Mouse (Mus musculus) megakaryocyte, embryonic 14.5 days (primary cell): ENCODE measurements around the gene Plxna2.

ENCODE experiments used
- FLI1 ChIP-seq: IDR thresholded peaks from 2 replicates; pipeline ENCODE4 v1.6.1; 2012; ENCODE audit warnings: low read length, inconsistent platforms, mixed read lengths
- GATA1 ChIP-seq: IDR thresholded peaks from 3 replicates; pipeline ENCODE4 v1.6.1; 2012; ENCODE audit warnings: mixed read lengths, low read length, inconsistent platforms, borderline replicate concordance

DNA sequence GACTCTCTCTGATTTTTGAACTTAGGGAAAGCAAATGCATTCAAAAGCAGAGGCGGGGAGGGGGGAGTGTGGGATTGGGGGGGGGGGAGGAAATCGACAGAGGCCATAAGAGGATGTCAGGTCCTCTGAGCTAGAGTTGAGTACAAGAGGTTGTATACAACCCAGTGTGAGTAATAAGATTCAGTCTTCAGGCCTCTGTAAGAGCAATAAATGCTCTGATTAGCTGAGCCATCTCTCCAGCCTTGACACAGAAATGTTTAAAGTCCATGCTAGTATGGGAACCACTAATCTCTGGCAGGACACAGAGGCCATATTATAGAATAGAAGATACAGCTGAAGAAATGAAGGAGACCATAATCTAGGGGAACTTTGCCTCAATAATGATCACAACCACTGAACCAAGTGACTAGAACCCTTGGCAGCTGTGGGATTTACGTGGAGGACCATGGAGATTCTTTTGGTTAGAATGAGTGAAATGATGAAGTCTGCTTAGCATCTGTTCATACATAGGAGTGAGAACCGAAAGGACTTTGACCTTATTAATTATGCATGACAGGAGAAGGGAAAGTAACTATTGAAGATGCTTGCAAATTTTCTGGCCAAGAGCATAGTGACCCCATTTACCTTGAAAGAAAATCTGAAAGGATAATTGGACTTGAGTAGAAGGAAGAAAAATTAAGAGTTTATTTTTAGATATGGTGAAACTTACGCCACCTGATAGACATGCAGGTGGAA, 158.7 kb downstream of the Plxna2 start:
- TF ChIP-seq GATA1 (no peak), FLI1 (no peak)
